Mouse (Mus musculus): ENCODE results near the gene Il22. TPM values are rescaled to one million over a fixed set of nuclear protein-coding genes. Genes with fewer than 3 reads are reported as not detected.

Gene Il22
- polyA plus RNA-seq (2017; shearing (Covaris generic)): not detected

GRCm38 (mm10) chr10:118204642-118205041 lies at the start of gene Il22:
Gene Il22 (plus strand): TSS chr10:118204942.

DNA sequence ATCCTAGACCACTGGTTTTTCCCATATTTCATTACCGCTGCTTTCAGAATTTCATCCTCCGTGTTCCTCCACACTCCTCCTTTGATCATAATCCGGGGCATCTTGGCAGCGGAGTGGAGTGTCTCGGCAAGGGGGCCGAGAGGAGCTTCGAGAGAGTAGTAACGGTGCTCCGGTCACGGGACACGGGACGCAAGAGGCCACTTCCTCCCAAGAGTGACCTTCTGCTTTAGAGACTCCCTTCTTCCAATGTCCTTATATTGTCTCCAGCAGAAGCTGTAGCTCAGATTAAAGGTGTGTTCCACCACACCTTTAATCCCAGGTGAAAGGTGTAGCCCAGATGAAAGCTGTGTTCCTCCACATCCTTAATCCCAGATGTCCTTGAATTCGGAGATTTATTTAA lies 35.9 kb downstream of the Il22 start, which contains the start of gene Gm32717:
Gene Gm32717, minus strand, starts transcription at position 101 of the 400 bp plus-strand sequence.

GRCm38 (mm10) chr10:118258388-118258787 lies 53.6 kb downstream of the Il22 start, which contains the start of gene Gm32802:
Gene Gm32802 (plus strand): TSS chr10:118258688.

Other genes with a start within 250 kb of the Il22 start
- 10 to 100 TPM in 1 of 2 experiments, 1 to 10 TPM in 1; 7.0 to 11.2 TPM for gene Mdm1, start 63.1 kb upstream of the Il22 start, polyA plus RNA-seq (2017; shearing (Covaris generic))
- gene Gm32717, start 35.8 kb downstream of the Il22 start, polyA plus RNA-seq (2017; shearing (Covaris generic)): under 1 TPM in 1 of 2 experiments, not detected in 1; 0.11 TPM
- under 1 TPM in 1 of 2 experiments, not detected in 1; 0.11 TPM for gene Gm32802, start 53.7 kb downstream of the Il22 start, polyA plus RNA-seq (2017; shearing (Covaris generic))
- gene Iltifb, start 90.1 kb downstream of the Il22 start, polyA plus RNA-seq (2017; shearing (Covaris generic)): 1 to 10 TPM in 1 of 2 experiments, not detected in 1; 1.1 TPM
- gene Gm9040, start 122.0 kb downstream of the Il22 start, polyA plus RNA-seq (2017; shearing (Covaris generic)): not detected
- not detected for gene Gm9044, start 127.5 kb downstream of the Il22 start, polyA plus RNA-seq (2017; shearing (Covaris generic))
- gene Gm9045, start 132.9 kb downstream of the Il22 start, polyA plus RNA-seq (2017; shearing (Covaris generic)): under 1 TPM in 1 of 2 experiments, not detected in 1; 0.22 TPM
- not detected for gene Gm9046, start 138.3 kb downstream of the Il22 start, polyA plus RNA-seq (2017; shearing (Covaris generic))
- gene Gm9048, start 143.7 kb downstream of the Il22 start, polyA plus RNA-seq (2017; shearing (Covaris generic)): under 1 TPM in 1 of 2 experiments, not detected in 1; 0.69 TPM
- under 1 TPM in 1 of 2 experiments, not detected in 1; 0.22 TPM for gene Gm9049, start 149.2 kb downstream of the Il22 start, polyA plus RNA-seq (2017; shearing (Covaris generic))
- gene Ifng, start 236.1 kb downstream of the Il22 start, polyA plus RNA-seq (2017; shearing (Covaris generic)): 1 to 10 TPM; 8.2 to 9.0 TPM